Mouse (Mus musculus): ENCODE data around the gene Acad10.

- TF ChIP-seq CTCF (IDR thresholded peaks at IDR 0.05; ENCODE audit: low read depth) (no peak), EP300 (IDR thresholded peaks at IDR 0.05; ENCODE audit: low read depth) (no peak)
These were observed 30.3 kb upstream of the Acad10 start for GRCm38 (mm10) chr5:121690482-121691211.
